Comparison of ENCODE assay signal across 19 mouse cellular contexts in the genomic region with DNA sequence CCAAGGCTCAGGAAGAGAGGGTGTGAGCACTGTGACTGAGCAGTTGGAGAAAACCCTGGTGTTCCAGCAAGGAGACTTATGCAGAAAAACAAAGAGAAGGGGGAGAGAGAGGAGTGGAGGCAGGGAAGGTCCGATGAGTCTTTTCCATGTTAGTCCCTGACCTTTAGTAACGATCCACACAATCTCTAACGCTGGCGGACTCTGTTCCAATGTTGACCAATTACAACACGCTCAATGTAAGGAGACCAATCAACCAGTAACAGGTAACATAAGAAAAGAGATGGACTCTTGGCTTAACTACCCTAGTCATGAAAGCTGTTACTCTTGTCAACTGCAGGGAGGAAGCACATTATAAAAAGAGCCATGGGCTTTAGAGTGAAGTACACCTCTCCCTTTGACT.
"Had no signal": no experiment of that assay in that cellular context is flagged by ENCODE, and none has a peak within 500 bp of the region (broad histone marks: within the 10 kb centered on the region; RNA-seq: fewer than 3 reads in every experiment).

No protein-coding gene starts in this region.

- H3K27ac ChIP-seq: layer of hippocampus, adult 2 months; left cerebral cortex, adult 2 months; limb, embryonic 12.5 days; limb, embryonic 15.5 days; lung, embryonic 15.5 days had no signal

- H3K4me3 ChIP-seq: layer of hippocampus, adult 2 months; left cerebral cortex, adult 2 months; limb, embryonic 12.5 days; limb, embryonic 15.5 days; lung, embryonic 15.5 days had no signal

- H3K9ac ChIP-seq: limb, embryonic 12.5 days; limb, embryonic 15.5 days; lung, embryonic 15.5 days had no signal

- H3K9me3 ChIP-seq: limb, embryonic 12.5 days; limb, embryonic 15.5 days; lung, embryonic 15.5 days had no signal

- H3K4me2 ChIP-seq: limb, embryonic 12.5 days; limb, embryonic 15.5 days; lung, embryonic 15.5 days; midbrain, embryonic 11.5 days had no signal

- H3K27me3 ChIP-seq: limb, embryonic 12.5 days; limb, embryonic 15.5 days; lung, embryonic 15.5 days had no signal

- DNase-seq: kidney, adult 18-20 months; kidney, adult 9 months; kidney, postnatal 14 days; layer of hippocampus, adult 9-11 months; left cerebral cortex, postnatal 4 days; lung, postnatal 14 days; lung, postnatal 4 days; midbrain, embryonic 14.5 days; right cerebral cortex, adult 18-20 months; right cerebral cortex, postnatal 14 days; right cerebral cortex, postnatal 4 days; thymus, adult 18-20 months; thymus, postnatal 36 days had no signal
